Mouse (Mus musculus): ENCODE measurements at regions not wholly inside any gene's neighbourhood (a gene's known extent, or its start where the extent isn't known, plus 50 kb on each side); places are given as distances from the start of the nearest gene placed in this dataset.

- peak; percentile 54 to 66 for DNase-seq (ENCODE audit: low spot score in 2 of 2)
Observed at GRCm38 (mm10) chr4:62755237-62755900, 195.7 kb downstream of the Rgs3 start.

DNA sequence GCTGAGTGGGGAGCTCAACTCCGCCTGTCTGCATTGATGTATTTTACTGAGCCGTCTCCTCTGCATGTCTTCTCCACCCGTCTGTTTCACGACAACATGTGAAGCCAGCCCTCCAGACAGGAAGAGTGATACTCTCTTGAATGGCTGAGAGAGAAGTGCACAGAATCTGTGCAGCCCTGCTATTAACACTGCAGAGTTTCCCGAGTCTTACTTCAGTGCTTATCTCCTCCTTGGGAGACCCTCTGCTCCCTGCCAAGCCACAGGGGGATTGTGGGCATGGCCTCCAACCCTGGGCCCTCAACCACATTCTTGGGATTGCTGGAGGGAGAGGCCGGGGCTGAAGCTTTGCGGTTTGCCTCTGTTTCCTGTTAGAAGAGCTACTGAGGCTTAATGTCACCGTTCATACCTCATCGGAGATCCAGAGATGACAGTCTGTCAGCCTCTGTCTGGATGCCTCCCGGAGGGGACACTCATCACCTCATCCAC, 197.1 kb downstream of the Rgs3 start:
- DNase-seq (ENCODE audit: low spot score in 2 of 2) = no peak

DNA sequence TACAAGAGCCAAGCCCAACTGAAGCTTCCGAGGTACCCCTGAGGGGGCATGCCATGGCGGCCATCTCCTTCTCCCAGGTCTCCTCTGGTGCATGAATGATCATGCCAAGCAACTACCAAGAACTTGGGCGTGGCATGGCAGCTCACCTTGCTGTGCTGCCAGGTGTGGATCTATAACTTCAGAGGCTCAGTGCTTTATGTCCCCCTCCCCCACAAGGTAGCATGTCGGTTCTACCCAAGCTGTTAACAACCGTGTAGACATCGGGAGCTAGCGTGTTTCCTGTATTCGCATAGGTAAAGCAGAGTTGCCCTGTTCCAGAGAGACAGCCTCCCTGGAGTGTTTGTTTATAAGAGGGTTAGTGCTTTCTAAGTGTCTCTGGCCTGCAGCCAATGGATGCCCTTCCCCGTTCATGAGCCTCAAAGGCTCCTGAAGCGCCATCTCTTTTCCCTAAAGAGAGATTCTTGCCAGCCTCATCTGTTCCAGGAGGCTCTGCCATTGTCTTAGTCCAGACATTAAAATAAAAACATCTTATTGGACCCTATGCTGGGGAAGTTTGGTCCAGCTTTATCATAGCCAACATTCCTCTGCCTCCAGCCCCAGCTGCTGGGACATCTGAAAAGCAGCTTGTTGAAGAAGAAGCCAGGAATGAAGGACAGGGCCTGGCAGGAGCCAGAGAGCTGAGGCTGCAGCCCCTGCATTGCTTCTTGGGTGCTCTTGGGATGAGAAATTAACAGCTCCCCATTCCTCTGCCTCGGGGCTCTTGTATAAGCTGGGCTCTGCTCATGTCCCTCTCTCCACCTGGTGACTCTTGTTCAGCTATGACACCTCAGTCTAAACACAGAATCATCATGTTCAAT, 201.3 kb downstream of the Rgs3 start:
- DNase-seq (ENCODE audit: low spot score in 2 of 2) = no peak

- DNase-seq (ENCODE audit: low spot score in 2 of 2) = peak; percentile 86 to 92
Observed at GRCm38 (mm10) chr4:62761672-62762071, 202.0 kb downstream of the Rgs3 start.

GRCm38 (mm10) chr4:62763990-62764389, 201.4 kb upstream of the Zfp618 start:
- DNase-seq (ENCODE audit: low spot score in 2 of 2) = peak; percentile 88 to 91

GRCm38 (mm10) chr4:62769469-62770234, 195.7 kb upstream of the Zfp618 start:
- DNase-seq (ENCODE audit: low spot score in 2 of 2) = no peak

- no peak for DNase-seq (ENCODE audit: low spot score in 2 of 2)
Observed at GRCm38 (mm10) chr4:62775005-62775609, 190.3 kb upstream of the Zfp618 start.

- DNase-seq (ENCODE audit: low spot score in 2 of 2) = no peak
Observed at GRCm38 (mm10) chr4:62776881-62777280, 188.5 kb upstream of the Zfp618 start.

- DNase-seq (ENCODE audit: low spot score in 2 of 2) = no peak
Observed at GRCm38 (mm10) chr4:62777436-62777835, 187.9 kb upstream of the Zfp618 start.

DNA sequence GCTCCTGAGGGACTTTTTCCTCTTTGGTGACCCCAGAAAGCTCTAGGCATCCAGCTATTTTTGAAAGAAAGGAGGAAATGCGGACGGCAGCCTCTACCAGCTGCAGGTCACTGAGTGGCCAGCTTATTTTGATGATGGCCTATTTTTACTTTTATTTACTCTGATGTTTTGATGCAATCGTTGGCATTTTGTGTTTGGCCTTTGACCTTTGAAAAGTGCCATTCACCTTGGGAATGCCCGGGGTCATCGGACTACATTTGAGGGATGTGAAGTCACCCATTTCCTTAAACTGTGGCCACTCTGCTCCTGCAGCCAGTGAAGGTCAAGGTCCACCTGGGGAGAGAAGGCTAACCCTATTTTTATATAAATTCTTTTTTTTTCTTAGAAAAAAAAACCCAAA, 186.8 kb upstream of the Zfp618 start:
- DNase-seq (ENCODE audit: low spot score in 2 of 2) = no peak

DNA sequence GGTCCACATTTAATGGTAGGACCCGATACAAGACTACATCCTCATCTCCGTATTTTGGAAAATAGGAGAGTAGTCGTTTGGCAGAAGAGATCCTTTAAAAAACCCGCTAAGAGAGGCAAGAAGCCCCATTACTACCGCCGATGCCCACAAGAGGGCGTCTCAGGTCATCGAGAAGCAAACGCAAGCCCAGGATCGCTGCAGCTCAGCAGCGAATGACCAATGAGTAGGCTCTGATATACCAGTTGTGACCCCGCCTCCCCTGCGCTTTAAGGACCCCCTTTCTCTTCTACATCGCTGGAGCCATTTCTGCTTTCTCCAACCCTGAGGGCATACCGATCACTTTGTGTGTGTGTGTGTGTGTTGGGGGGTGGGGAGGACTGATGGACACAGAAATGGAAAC, 185.0 kb upstream of the Zfp618 start:
- DNase-seq (ENCODE audit: low spot score in 2 of 2) = peak; percentile 93 to 95

DNA sequence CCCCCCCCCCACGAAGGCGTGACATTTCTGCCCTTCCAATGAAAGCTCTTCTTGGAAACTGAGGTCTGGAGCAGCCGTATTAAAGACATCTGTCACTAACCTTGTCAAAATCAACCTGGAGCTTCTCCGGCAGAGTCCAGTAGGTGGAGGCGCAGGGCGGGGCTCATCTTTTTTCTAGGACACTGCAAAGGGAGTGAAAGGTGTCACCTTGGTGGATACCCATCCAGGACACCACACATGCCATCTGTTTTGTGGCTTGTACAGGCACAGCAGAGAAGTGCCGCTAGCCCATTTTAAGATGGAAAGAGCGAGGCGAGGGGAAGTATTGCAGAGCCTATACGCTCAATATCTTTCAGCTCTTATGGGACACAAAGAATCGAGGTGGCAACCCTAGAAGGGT, 184.5 kb upstream of the Zfp618 start:
- DNase-seq (ENCODE audit: low spot score in 2 of 2) = no peak

GRCm38 (mm10) chr4:62781309-62781800, 184.0 kb upstream of the Zfp618 start:
- DNase-seq (ENCODE audit: low spot score in 2 of 2) = no peak

DNA sequence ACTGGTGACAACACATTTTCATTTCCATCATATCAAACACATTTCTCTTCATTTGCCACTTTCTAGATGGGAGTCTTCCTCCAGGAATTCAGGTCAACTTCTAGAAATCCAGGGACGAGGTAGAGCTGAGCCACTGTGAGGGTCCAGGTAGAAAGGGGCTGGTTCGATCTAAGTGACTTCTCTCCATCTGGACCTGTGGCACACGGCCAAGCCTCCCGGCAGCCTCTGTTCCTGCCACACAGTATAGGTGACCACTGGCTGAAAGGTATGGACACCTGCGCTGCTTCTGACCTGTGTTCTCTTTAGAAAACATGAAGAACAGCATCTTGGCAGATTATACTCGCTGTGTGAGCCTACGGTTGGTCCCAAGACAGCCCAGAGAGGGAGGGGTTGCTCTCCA, 179.7 kb upstream of the Zfp618 start:
- DNase-seq (ENCODE audit: low spot score in 2 of 2) = no peak

GRCm38 (mm10) chr4:62789696-62790095, 175.7 kb upstream of the Zfp618 start:
- DNase-seq (ENCODE audit: low spot score in 2 of 2) = no peak

- no peak for DNase-seq (ENCODE audit: low spot score in 2 of 2)
Observed at GRCm38 (mm10) chr4:62793582-62793981, 171.8 kb upstream of the Zfp618 start.

GRCm38 (mm10) chr4:62795538-62795937, 169.8 kb upstream of the Zfp618 start:
- DNase-seq (ENCODE audit: low spot score in 2 of 2) = no peak

DNA sequence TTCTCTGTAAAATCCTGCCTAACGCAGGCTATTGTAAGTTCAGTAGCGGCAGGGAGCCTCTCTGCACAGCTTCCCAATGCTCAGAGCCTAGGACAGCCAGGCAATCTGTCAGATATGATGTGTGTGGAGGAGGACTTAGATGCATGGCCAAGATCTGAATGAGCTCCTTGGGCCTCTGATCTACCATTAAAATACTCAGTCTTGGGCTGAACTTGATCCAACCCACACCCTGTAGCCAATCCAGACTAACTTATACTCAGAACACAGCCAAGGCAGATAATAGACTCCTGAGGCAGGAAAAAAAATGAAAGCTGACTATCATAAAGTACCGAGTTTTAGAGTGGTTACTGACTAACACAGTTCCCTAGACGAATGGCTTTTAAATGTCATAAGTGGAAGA, 165.4 kb upstream of the Zfp618 start:
- no peak for DNase-seq (ENCODE audit: low spot score in 2 of 2)

DNA sequence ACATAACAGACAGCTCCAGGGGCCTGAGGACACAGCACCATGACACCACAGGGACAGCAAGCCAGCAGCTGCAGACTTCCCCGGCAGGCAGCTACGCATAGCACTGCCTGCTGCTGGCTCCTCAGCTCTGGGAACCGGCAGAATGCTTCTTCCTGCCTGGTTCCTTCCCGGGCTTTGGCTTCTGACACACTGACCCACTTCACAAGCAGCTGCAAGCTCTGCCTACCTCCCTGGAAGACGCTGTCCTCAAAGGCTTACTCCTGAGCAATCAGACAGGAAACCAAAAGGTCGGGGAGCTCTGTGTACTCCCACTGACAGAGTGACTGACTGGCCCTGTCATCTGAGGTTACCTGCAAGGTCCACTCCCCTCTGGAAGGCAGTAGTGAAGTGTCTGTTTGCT, 159.5 kb upstream of the Zfp618 start:
- no peak for DNase-seq (ENCODE audit: low spot score in 2 of 2)

DNA sequence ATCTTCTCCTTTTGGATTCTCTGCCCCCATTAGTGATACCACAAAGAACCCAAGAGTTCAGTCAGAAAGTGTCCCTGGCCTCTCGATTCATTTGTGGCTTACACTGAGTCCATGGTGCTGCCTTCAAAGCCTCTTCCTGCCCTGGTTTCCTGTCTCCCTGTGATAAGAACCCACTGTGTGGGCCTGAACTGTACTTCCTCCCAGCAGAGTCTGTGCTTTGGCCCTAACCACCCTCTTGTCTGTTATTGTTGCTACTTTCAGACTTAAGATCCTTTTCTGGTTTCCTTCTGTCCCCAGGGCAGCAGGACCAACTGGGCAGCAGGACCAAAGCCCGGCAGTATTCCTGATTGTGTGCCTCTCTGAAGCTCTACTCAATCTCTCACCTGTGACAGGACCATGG, 158.6 kb upstream of the Zfp618 start:
- no peak for DNase-seq (ENCODE audit: low spot score in 2 of 2)

DNA sequence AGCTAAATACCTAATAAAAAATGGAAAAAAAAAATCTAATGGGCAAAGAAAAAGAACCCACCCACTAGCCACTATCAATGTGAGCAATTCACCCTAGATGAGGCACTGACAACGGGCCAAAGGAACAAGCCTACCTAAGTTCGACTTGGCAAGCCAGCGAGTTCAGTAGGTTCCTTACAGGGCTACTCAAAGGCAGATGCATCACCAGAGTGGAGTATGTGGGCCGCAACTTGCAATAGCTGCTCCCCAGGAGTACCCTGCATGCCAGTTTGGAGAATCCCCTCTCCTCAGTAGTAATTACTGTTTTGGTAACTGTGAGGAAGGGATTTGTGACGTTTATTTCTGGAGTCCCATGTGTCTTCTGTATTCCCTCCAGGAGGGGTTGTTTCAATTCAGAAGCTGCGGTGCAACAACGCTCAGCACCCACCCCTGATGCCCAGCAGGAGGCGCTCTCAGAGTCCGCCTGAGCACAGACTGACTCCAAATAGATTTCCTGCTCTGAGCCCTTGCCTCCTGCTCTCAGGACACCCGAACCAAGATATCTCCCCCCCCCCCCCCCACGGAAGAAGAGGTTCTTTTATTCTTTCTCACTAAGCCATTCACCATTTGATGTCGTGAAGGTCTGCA, 157.3 kb upstream of the Zfp618 start:
- DNase-seq (ENCODE audit: low spot score in 2 of 2) = no peak
